Mouse (Mus musculus): ENCODE data around the gene Sbno2.

DNA sequence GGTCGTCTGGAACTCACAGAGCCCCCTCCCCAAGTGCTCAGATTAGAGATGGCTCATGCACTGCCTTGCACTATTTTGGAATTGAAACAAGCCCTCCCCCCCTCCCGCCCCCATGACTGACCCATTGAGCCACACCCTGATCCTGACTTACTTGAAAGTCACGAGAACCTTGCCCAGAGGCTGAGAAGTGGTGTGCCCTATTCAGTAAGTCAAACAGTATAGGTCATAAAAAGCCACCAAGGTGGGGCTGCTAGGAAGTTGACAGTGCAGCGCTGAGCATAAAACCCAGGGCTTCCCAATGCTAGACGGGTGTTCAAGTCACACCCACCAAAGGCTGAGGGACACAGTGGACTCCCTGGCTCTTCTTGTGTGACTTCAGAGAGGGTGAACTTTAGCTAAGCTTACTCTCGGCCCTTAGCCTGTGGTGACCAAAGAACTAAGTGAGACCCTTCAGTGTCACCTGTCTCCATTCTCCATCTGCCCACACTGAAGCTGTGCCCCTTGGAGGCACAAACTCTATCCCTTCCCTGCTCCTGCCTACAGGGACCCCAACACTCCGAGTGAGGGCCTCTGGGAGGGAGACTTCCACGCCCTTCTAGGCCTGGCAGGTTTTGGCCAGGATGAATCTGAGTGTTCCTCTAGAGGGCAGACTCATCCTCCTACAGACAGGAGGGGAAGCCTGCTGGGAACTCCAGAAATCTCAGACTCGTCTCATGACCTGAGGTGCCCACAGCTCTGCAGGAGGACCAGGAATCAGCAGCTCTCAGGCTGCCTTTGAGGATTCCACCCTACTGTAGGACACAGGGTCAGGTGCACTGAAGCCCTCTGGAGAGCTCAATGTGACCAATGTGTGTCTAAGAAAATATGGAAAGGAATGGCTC is 71.6 kb downstream of the Sbno2 start:
- TF ChIP-seq USF1 (IDR thresholded peaks at IDR 0.05; ENCODE audit: low read depth) (no peak), MAX (IDR thresholded peaks at IDR 0.05; ENCODE audit: low read depth) (no peak), POLR2A (IDR thresholded peaks at IDR 0.05; ENCODE audit: insufficient read length, low read depth) (no peak), E2F4 (IDR thresholded peaks at IDR 0.05; ENCODE audit: insufficient read depth) (no peak)
